In genomic region chr4:150049157-150049513, GRCm38 (mm10) we compare ENCODE assay signal across 9 mouse cellular contexts. TPM values are rescaled to one million over a fixed set of nuclear protein-coding genes. Genes with fewer than 3 reads are reported as not detected.
DNase-seq lines count a peak whose midpoint lies in the region; ATAC-seq and TF ChIP-seq lines count a peak whose summit lies in the region.
"Had no signal": no experiment of that assay in that cellular context is flagged by ENCODE, and none has a peak within 500 bp of the region (broad histone marks: within the 10 kb centered on the region; RNA-seq: fewer than 3 reads in every experiment).

No protein-coding gene starts in this region.

- H3K4me3 ChIP-seq in heart, embryonic 14.5 days (ENCODE audit: control insufficient read depth in 1 of 2, insufficient read depth in 1 of 2, low read depth in 1 of 2, low read length in 2 of 2): peak overlapping the region; percentile 49 to 61
- peak overlapping the region; percentile 86 for H3K4me3 ChIP-seq in E14TG2a.4 (replicated peaks; ENCODE audit: low read length)
- H3K4me3 ChIP-seq in hindbrain, embryonic 11.5 days (ENCODE audit: low read depth, low read length): peak overlapping the region; percentile 44
- H3K4me3 ChIP-seq in midbrain, embryonic 11.5 days (ENCODE audit: low read depth, low read length): peak overlapping the region; percentile 39

- H3K27me3 ChIP-seq in heart, embryonic 14.5 days (ENCODE audit: control insufficient read depth, insufficient read depth, low read length): peaks cover 27% of the 10 kb centered on the region
- peaks cover 44% of the 10 kb centered on the region for H3K27me3 ChIP-seq in E14TG2a.4 (ENCODE audit: insufficient read depth, low read length)
- peaks cover 30% of the 10 kb centered on the region for H3K27me3 ChIP-seq in hindbrain, embryonic 11.5 days (ENCODE audit: control insufficient read depth, insufficient read depth, low read length)
- H3K27me3 ChIP-seq in midbrain, embryonic 11.5 days (ENCODE audit: control insufficient read depth, insufficient read depth, low read length): peaks cover 30% of the 10 kb centered on the region

- no peaks in the 10 kb centered on the region for H3K9me3 ChIP-seq in heart, embryonic 14.5 days (ENCODE audit: control insufficient read depth, low read length)
- no peaks in the 10 kb centered on the region for H3K9me3 ChIP-seq in E14TG2a.4 (ENCODE audit: low read length)
- H3K9me3 ChIP-seq in hindbrain, embryonic 11.5 days (ENCODE audit: control insufficient read depth, low read length): no peaks in the 10 kb centered on the region
- H3K9me3 ChIP-seq in midbrain, embryonic 11.5 days (ENCODE audit: control insufficient read depth, low read length): no peaks in the 10 kb centered on the region

- H3K4me1 ChIP-seq in heart, embryonic 14.5 days (ENCODE audit: control insufficient read depth in 2 of 2, insufficient read depth in 2 of 2, low read length in 2 of 2): peaks cover 0 to 6% of the 10 kb centered on the region in 2 experiments; a peak in 2 of 4 replicates
- peaks cover 53% of the 10 kb centered on the region for H3K4me1 ChIP-seq in E14TG2a.4 (replicated peaks; ENCODE audit: low read depth, low read length)
- H3K4me1 ChIP-seq in hindbrain, embryonic 11.5 days (replicated peaks; ENCODE audit: control insufficient read depth, insufficient read depth, low read length): peaks cover 12% of the 10 kb centered on the region
- peaks cover 10% of the 10 kb centered on the region for H3K4me1 ChIP-seq in midbrain, embryonic 11.5 days (ENCODE audit: control insufficient read depth, insufficient read depth, low read length)

- no peak for DNase-seq in heart, postnatal 4 days
- no peak for DNase-seq in hindbrain, embryonic 11.5 days (ENCODE audit: low spot score)
- DNase-seq in midbrain, embryonic 11.5 days (ENCODE audit: low spot score, missing footprints): peak; percentile 91
- no peak for DNase-seq in layer of hippocampus, postnatal 10 days (ENCODE audit: low spot score in 2 of 2)
- DNase-seq in layer of hippocampus, adult 18-20 months (ENCODE audit: low spot score in 2 of 2): no peak
- DNase-seq in embryo, embryonic 11 days: no peak
- DNase-seq: cerebellum, adult 2 months had no signal

- ATAC-seq in heart, embryonic 14.5 days (ENCODE audit: insufficient number of reproducible peaks, insufficient read depth, low FRiP score, low read depth): no peak
- ATAC-seq in hindbrain, embryonic 11.5 days (ENCODE audit: low FRiP score): no peak
- ATAC-seq in midbrain, embryonic 11.5 days (ENCODE audit: low FRiP score): no peak

- no peak for TF ChIP-seq CTCF in E14TG2a.4 (conservative IDR thresholded peaks at IDR 0.05; ENCODE audit: low read length)

- no peak overlapping the region for H3K27ac ChIP-seq in heart, embryonic 14.5 days (replicated peaks in 1 of 2; ENCODE audit: control insufficient read depth in 1 of 2, insufficient read depth in 1 of 2, low read depth in 2 of 2, low read length in 2 of 2)
- H3K27ac ChIP-seq in hindbrain, embryonic 11.5 days (ENCODE audit: low read depth, low read length): no peak overlapping the region
- no peak overlapping the region for H3K27ac ChIP-seq in midbrain, embryonic 11.5 days (ENCODE audit: low read depth, low read length)

- 24% methylated on average over 15 of the region's 15 CpGs for WGBS in heart, embryonic 14.5 days
- 19% methylated on average over 15 of the region's 15 CpGs for WGBS in hindbrain, embryonic 11.5 days
- WGBS in midbrain, embryonic 11.5 days: 15% methylated on average over 15 of the region's 15 CpGs

- H3K9ac ChIP-seq in heart, embryonic 14.5 days (ENCODE audit: low read length): peak overlapping the region; percentile 76
- H3K9ac ChIP-seq in hindbrain, embryonic 11.5 days (ENCODE audit: low read depth, low read length): no peak overlapping the region; the same call in 1 of the 2 replicates
- peak overlapping the region; percentile 27; the same call in 1 of the 2 replicates for H3K9ac ChIP-seq in midbrain, embryonic 11.5 days (ENCODE audit: low read length)

- peak overlapping the region; percentile 98 for H3K4me2 ChIP-seq in heart, embryonic 14.5 days (ENCODE audit: low read length)
- H3K4me2 ChIP-seq in hindbrain, embryonic 11.5 days (replicated peaks; ENCODE audit: low read depth, low read length): peak overlapping the region; percentile 85
- peak overlapping the region; percentile 61 for H3K4me2 ChIP-seq in midbrain, embryonic 11.5 days

- no peaks in the 10 kb centered on the region for H3K36me3 ChIP-seq in heart, embryonic 14.5 days (ENCODE audit: control insufficient read depth, insufficient read depth, low read length)
- peaks cover 58% of the 10 kb centered on the region for H3K36me3 ChIP-seq in E14TG2a.4 (ENCODE audit: insufficient read depth, low read length)
- no peaks in the 10 kb centered on the region for H3K36me3 ChIP-seq in hindbrain, embryonic 11.5 days (ENCODE audit: control insufficient read depth, insufficient read depth, low read length)
- H3K36me3 ChIP-seq in midbrain, embryonic 11.5 days (ENCODE audit: control insufficient read depth, insufficient read depth, low read length): no peaks in the 10 kb centered on the region

RNA-seq across cellular contexts. Expression of gene Gpr157, which starts 38.0 kb away (rescaled TPM):
- 2.2 TPM in 2 replicates for polyA plus RNA-seq in heart, embryonic 14.5 days (2014; fragmentation: Nextera tagmentation; extraction: Ambion mirVana)
- total RNA-seq in heart, postnatal 4 days (2021): 10 to 100 TPM; 14.1 to 19.8 TPM
- 0.24 and 0.68 TPM in 2 replicates for polyA plus RNA-seq in hindbrain, embryonic 11.5 days (2014; fragmentation: Nextera tagmentation; extraction: Ambion mirVana)
- 0.10 and 0.15 TPM in 2 replicates for polyA plus RNA-seq in midbrain, embryonic 11.5 days (2014; fragmentation: Nextera tagmentation; extraction: Ambion mirVana)
- 1 to 10 TPM; 1.0 to 1.6 TPM for total RNA-seq in layer of hippocampus, postnatal 10 days (2021)
- total RNA-seq in layer of hippocampus, adult 18-20 months (2021): 1 to 10 TPM; 1.2 to 1.5 TPM

RNA-seq across cellular contexts. Expression of gene H6pd, which starts 40.3 kb away (rescaled TPM):
- 8.6 and 8.9 TPM in 2 replicates for polyA plus RNA-seq in heart, embryonic 14.5 days (2014; fragmentation: Nextera tagmentation; extraction: Ambion mirVana)
- 10 to 100 TPM; 34.1 to 35.2 TPM for total RNA-seq in heart, postnatal 4 days (2021)
- polyA plus RNA-seq in hindbrain, embryonic 11.5 days (2014; fragmentation: Nextera tagmentation; extraction: Ambion mirVana): 2.1 and 2.8 TPM in 2 replicates
- 1.7 and 2.4 TPM in 2 replicates for polyA plus RNA-seq in midbrain, embryonic 11.5 days (2014; fragmentation: Nextera tagmentation; extraction: Ambion mirVana)
- total RNA-seq in layer of hippocampus, postnatal 10 days (2021): 10 to 100 TPM; 10.7 to 12.8 TPM
- 10 to 100 TPM; 10.2 to 10.6 TPM for total RNA-seq in layer of hippocampus, adult 18-20 months (2021)

Comparison
In these comparisons a context has a peak if more than half of its experiments do, and no peak if none do; other contexts are left out.
1. RNA of gene Gpr157, which starts 38.0 kb away (total RNA-seq): 14.1 to 19.8 TPM in heart, postnatal 4 days; 1.0 to 1.6 TPM in layer of hippocampus, postnatal 10 days and 1.2 to 1.5 TPM in layer of hippocampus, adult 18-20 months; every median in the first group is over 4 times any median in the second.
2. Peak in every context shown above with its lines, with median percentiles within 50 percentile points of each other: H3K4me2 ChIP-seq and H3K4me3 ChIP-seq.